Mouse (Mus musculus): ENCODE measurements around the gene Rnf222. TPM values are rescaled to one million over a fixed set of nuclear protein-coding genes. Genes with fewer than 3 reads are reported as not detected.

Rnf222 gene
- polyA plus RNA-seq (2014; fragmentation: Nextera tagmentation; extraction: Ambion mirVana), result 0.04 and 0.07 TPM in 2 replicates

GRCm38 (mm10) chr11:68888253-68888652, at the start of gene Rnf222:
Gene Rnf222, plus strand, starts transcription at chr11:68888553.
- no peak within 1 kb of the TSS for H3K9ac ChIP-seq (ENCODE audit: low read length)
- H3K4me2 ChIP-seq, result no peak within 1 kb of the TSS
- no peak within 1 kb of the TSS for H3K4me3 ChIP-seq (ENCODE audit: low read depth, low read length)
- no peaks in the 10 kb centered on the region for H3K27me3 ChIP-seq (ENCODE audit: control insufficient read depth, insufficient read depth, low read length)
- ATAC-seq (ENCODE audit: low FRiP score) (no peak), DNase-seq (ENCODE audit: low spot score, missing footprints) (no peak)
- WGBS, result 58% methylated on average over 6 of the region's 6 CpGs
- H3K27ac ChIP-seq (ENCODE audit: low read depth, low read length), result no peak within 1 kb of the TSS
- no peaks in the 10 kb centered on the region for H3K36me3 ChIP-seq (ENCODE audit: control insufficient read depth, insufficient read depth, low read length)
- H3K9me3 ChIP-seq (ENCODE audit: control insufficient read depth, low read length), result no peaks in the 10 kb centered on the region
- no peaks in the 10 kb centered on the region for H3K4me1 ChIP-seq (ENCODE audit: control insufficient read depth, insufficient read depth, low read length)

DNA sequence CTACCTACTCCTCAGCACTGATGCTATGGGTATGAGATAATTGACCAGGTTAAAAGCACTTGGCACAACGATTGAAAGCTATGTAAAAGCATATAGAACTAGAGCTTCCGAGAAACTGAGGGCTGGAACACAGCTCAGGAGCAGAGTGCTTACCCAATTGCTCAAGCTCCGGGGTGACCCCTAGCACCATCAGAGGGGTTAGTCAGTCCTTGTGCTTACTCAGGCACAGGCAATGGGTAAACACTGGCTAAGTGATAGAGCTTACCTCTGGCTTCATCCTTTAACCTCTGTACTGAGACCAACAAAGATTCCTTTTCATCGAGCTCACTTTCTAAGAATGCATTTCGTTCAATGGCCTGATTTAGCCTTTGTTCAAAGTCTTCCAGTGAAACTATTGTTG, 48.7 kb upstream of the Rnf222 start:
- DNase-seq (ENCODE audit: low spot score, missing footprints) (no peak), ATAC-seq (ENCODE audit: low FRiP score) (no peak)
- Histone ChIP-seq H3K9ac (ENCODE audit: low read length) (no peak overlapping the region), H3K27ac (ENCODE audit: low read depth, low read length) (no peak overlapping the region), H3K9me3 (ENCODE audit: control insufficient read depth, low read length) (no peaks in the 10 kb centered on the region), H3K4me2 (no peak overlapping the region), H3K36me3 (ENCODE audit: control insufficient read depth, insufficient read depth, low read length) (peaks cover 11% of the 10 kb centered on the region), H3K4me3 (ENCODE audit: low read depth, low read length) (no peak overlapping the region), H3K4me1 (ENCODE audit: control insufficient read depth, insufficient read depth, low read length) (no peaks in the 10 kb centered on the region), H3K27me3 (ENCODE audit: control insufficient read depth, insufficient read depth, low read length) (no peaks in the 10 kb centered on the region)
- 73% methylated on average over 5 of the region's 5 CpGs for WGBS

DNA sequence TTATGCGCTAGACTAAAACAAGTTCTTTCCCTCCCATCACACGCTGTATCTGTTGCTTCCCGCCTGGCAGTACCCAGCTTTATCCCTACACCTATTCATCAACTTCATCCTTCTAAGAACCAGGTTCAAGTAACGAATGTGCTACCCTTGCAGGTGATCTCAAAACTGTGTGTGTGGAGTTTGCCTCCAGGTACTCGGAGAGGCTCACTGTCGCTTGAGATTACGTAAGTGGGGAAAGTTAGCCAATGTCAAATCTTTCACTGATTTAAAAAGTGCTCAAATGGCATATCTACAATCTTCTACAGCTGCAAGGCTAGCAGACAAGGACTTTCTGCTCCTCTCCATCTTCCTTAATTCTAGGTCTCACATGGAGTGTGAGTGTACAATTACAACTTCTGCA, 37.5 kb upstream of the Rnf222 start:
- no peak overlapping the region for H3K9ac ChIP-seq (ENCODE audit: low read length)
- H3K4me3 ChIP-seq (ENCODE audit: low read depth, low read length), result no peak overlapping the region
- H3K9me3 ChIP-seq (ENCODE audit: control insufficient read depth, low read length), result no peaks in the 10 kb centered on the region
- ATAC-seq (ENCODE audit: low FRiP score) (no peak), DNase-seq (ENCODE audit: low spot score, missing footprints) (no peak)
- H3K4me2 ChIP-seq, result no peak overlapping the region
- H3K27me3 ChIP-seq (ENCODE audit: control insufficient read depth, insufficient read depth, low read length), result no peaks in the 10 kb centered on the region
- no peaks in the 10 kb centered on the region for H3K36me3 ChIP-seq (ENCODE audit: control insufficient read depth, insufficient read depth, low read length)
- no peak overlapping the region for H3K27ac ChIP-seq (ENCODE audit: low read depth, low read length)
- peaks cover 18% of the 10 kb centered on the region for H3K4me1 ChIP-seq (ENCODE audit: control insufficient read depth, insufficient read depth, low read length)
- WGBS, result 92% methylated on average over 7 of the region's 7 CpGs

- Histone ChIP-seq H3K4me3 (ENCODE audit: low read depth, low read length) (peak overlapping the region; percentile 93), H3K4me1 (ENCODE audit: control insufficient read depth, insufficient read depth, low read length) (peaks cover 18% of the 10 kb centered on the region), H3K9ac (ENCODE audit: low read length) (peak overlapping the region; percentile 91), H3K27ac (ENCODE audit: low read depth, low read length) (peak overlapping the region; percentile 82; the same call in 1 of the 2 replicates), H3K9me3 (ENCODE audit: control insufficient read depth, low read length) (no peaks in the 10 kb centered on the region), H3K36me3 (ENCODE audit: control insufficient read depth, insufficient read depth, low read length) (no peaks in the 10 kb centered on the region), H3K4me2 (peak overlapping the region; percentile 80), H3K27me3 (ENCODE audit: control insufficient read depth, insufficient read depth, low read length) (no peaks in the 10 kb centered on the region)
- peak; percentile 85 for DNase-seq (ENCODE audit: low spot score, missing footprints)
- no peak for ATAC-seq (ENCODE audit: low FRiP score)
- 5% methylated on average over 13 of the region's 13 CpGs for WGBS
Measured at GRCm38 (mm10) chr11:68851644-68852485, 36.5 kb upstream of the Rnf222 start.

DNA sequence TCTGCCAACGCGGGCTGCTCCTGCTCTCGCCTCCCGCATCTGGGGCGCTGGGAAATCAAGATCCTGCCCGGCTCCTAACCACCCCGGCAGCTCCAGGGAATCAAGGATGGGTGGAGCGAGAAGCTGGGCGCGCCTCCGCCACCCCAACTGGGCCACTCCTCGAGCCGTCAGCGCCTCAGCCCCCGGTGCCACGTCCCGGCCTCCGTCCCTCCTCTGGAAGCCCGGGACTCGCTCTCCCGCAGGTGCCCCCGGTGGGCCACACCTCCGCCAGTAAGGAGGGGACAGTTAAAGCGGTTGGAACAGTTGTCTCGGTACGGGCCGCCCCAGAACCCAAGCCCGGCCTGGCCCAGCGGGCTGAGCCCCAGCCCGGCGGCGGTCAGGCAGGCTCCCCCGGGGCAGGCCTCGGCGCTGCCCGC, 35.9 kb upstream of the Rnf222 start:
- H3K4me3 ChIP-seq (ENCODE audit: low read depth, low read length), result peak overlapping the region; percentile 93
- H3K27ac ChIP-seq (ENCODE audit: low read depth, low read length), result peak overlapping the region; percentile 82
- peak overlapping the region; percentile 80 for H3K4me2 ChIP-seq
- H3K36me3 ChIP-seq (ENCODE audit: control insufficient read depth, insufficient read depth, low read length), result no peaks in the 10 kb centered on the region
- no peaks in the 10 kb centered on the region for H3K9me3 ChIP-seq (ENCODE audit: control insufficient read depth, low read length)
- H3K4me1 ChIP-seq (ENCODE audit: control insufficient read depth, insufficient read depth, low read length), result peaks cover 18% of the 10 kb centered on the region
- DNase-seq (ENCODE audit: low spot score, missing footprints), result no peak
- no peaks in the 10 kb centered on the region for H3K27me3 ChIP-seq (ENCODE audit: control insufficient read depth, insufficient read depth, low read length)
- ATAC-seq (ENCODE audit: low FRiP score), result no peak
- WGBS, result 0% methylated on average over 36 of the region's 36 CpGs
- H3K9ac ChIP-seq (ENCODE audit: low read length), result peak overlapping the region; percentile 91

- DNase-seq (ENCODE audit: low spot score, missing footprints), result peak; percentile 100
- peaks cover 18% of the 10 kb centered on the region for H3K4me1 ChIP-seq (ENCODE audit: control insufficient read depth, insufficient read depth, low read length)
- H3K4me3 ChIP-seq (ENCODE audit: low read depth, low read length), result peak overlapping the region; percentile 93
- WGBS, result under 1% methylated on average over 42 of the region's 42 CpGs
- H3K27ac ChIP-seq (ENCODE audit: low read depth, low read length), result peak overlapping the region; percentile 82
- peak; percentile 99 for ATAC-seq (ENCODE audit: low FRiP score)
- H3K4me2 ChIP-seq, result peak overlapping the region; percentile 80
- no peaks in the 10 kb centered on the region for H3K36me3 ChIP-seq (ENCODE audit: control insufficient read depth, insufficient read depth, low read length)
- H3K9me3 ChIP-seq (ENCODE audit: control insufficient read depth, low read length), result no peaks in the 10 kb centered on the region
- no peaks in the 10 kb centered on the region for H3K27me3 ChIP-seq (ENCODE audit: control insufficient read depth, insufficient read depth, low read length)
- peak overlapping the region; percentile 91 for H3K9ac ChIP-seq (ENCODE audit: low read length)
Measured at GRCm38 (mm10) chr11:68852932-68853409, 35.4 kb upstream of the Rnf222 start.

DNA sequence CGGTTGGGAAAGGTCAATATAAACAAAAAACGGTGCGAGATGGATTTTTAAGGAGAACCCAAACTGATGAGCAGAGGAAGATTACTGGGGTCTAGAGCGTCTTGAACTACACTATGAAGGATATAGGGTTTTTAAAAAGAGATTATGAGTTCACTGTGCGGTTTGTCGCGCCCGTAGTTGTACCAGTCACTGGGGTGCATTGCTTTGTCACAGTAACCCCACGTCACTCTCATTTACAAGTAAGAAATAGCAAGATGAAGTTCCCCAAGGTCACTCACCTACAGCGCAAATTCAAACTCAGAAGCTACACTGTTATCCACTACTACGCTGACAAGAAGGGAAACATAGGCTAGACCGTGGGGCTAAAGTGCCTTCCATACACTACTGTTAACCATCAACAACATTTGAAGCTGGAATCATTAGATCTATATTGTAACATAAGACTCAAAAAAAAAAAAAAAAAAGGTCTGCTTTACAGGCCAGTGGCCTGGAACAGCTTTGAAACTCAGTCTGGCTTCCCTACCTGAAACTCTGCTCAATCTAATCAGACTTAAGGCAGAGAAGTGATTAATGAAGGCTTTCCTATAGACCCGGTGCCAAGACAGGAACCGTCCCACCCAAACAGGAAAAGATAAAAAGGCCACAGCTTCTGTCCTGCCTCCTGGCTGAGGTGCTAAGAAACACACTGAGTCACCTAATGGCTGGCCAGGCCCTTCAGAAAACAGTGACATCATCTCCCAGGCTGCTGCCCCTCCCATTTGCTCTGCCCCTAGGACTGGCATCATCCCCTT, 34.5 kb upstream of the Rnf222 start:
- no peaks in the 10 kb centered on the region for H3K27me3 ChIP-seq (ENCODE audit: control insufficient read depth, insufficient read depth, low read length)
- 54% methylated on average over 14 of the region's 14 CpGs for WGBS
- peak overlapping the region; percentile 93 for H3K4me3 ChIP-seq (ENCODE audit: low read depth, low read length)
- peak overlapping the region; percentile 63 for H3K9ac ChIP-seq (ENCODE audit: low read length)
- DNase-seq (ENCODE audit: low spot score, missing footprints) (no peak), ATAC-seq (ENCODE audit: low FRiP score) (no peak)
- H3K27ac ChIP-seq (ENCODE audit: low read depth, low read length), result peak overlapping the region; percentile 35
- H3K9me3 ChIP-seq (ENCODE audit: control insufficient read depth, low read length), result no peaks in the 10 kb centered on the region
- H3K36me3 ChIP-seq (ENCODE audit: control insufficient read depth, insufficient read depth, low read length), result no peaks in the 10 kb centered on the region
- peaks cover 18% of the 10 kb centered on the region for H3K4me1 ChIP-seq (ENCODE audit: control insufficient read depth, insufficient read depth, low read length)
- peak overlapping the region; percentile 80 for H3K4me2 ChIP-seq

GRCm38 (mm10) chr11:68854621-68855020, 33.7 kb upstream of the Rnf222 start:
- 88% methylated on average over 3 of the region's 3 CpGs for WGBS
- Histone ChIP-seq H3K4me2 (no peak overlapping the region), H3K27me3 (ENCODE audit: control insufficient read depth, insufficient read depth, low read length) (no peaks in the 10 kb centered on the region), H3K4me1 (ENCODE audit: control insufficient read depth, insufficient read depth, low read length) (peaks cover 18% of the 10 kb centered on the region), H3K36me3 (ENCODE audit: control insufficient read depth, insufficient read depth, low read length) (no peaks in the 10 kb centered on the region), H3K4me3 (ENCODE audit: low read depth, low read length) (no peak overlapping the region), H3K27ac (ENCODE audit: low read depth, low read length) (no peak overlapping the region), H3K9me3 (ENCODE audit: control insufficient read depth, low read length) (no peaks in the 10 kb centered on the region), H3K9ac (ENCODE audit: low read length) (no peak overlapping the region)
- DNase-seq (ENCODE audit: low spot score, missing footprints), result no peak
- no peak for ATAC-seq (ENCODE audit: low FRiP score)

GRCm38 (mm10) chr11:68857329-68857728, 31.0 kb upstream of the Rnf222 start:
- Histone ChIP-seq H3K27ac (ENCODE audit: low read depth, low read length) (no peak overlapping the region), H3K9me3 (ENCODE audit: control insufficient read depth, low read length) (no peaks in the 10 kb centered on the region), H3K27me3 (ENCODE audit: control insufficient read depth, insufficient read depth, low read length) (no peaks in the 10 kb centered on the region), H3K4me1 (ENCODE audit: control insufficient read depth, insufficient read depth, low read length) (peaks cover 5% of the 10 kb centered on the region), H3K4me2 (no peak overlapping the region), H3K4me3 (ENCODE audit: low read depth, low read length) (no peak overlapping the region), H3K36me3 (ENCODE audit: control insufficient read depth, insufficient read depth, low read length) (no peaks in the 10 kb centered on the region), H3K9ac (ENCODE audit: low read length) (no peak overlapping the region)
- 90% methylated on average over 3 of the region's 3 CpGs for WGBS
- ATAC-seq (ENCODE audit: low FRiP score) (no peak), DNase-seq (ENCODE audit: low spot score, missing footprints) (no peak)

All from midbrain, embryonic 11.5 days (tissue).